In genomic region chr10:112926271-112926670, GRCm38 (mm10) we compare ENCODE assay signal across 10 mouse cellular contexts. TPM values are rescaled to one million over a fixed set of nuclear protein-coding genes. Genes with fewer than 3 reads are reported as not detected.
DNase-seq lines count a peak whose midpoint lies in the region; ATAC-seq and TF ChIP-seq lines count a peak whose summit lies in the region.
"Had no signal": no experiment of that assay in that cellular context is flagged by ENCODE, and none has a peak within 500 bp of the region (broad histone marks: within the 10 kb centered on the region; RNA-seq: fewer than 3 reads in every experiment).

No protein-coding gene starts in this region.

- no peak for ATAC-seq in heart, embryonic 13.5 days (ENCODE audit: extremely low read depth, insufficient number of reproducible peaks, low FRiP score, low TSS enrichment)
- no peak for ATAC-seq in liver, postnatal 0 days

- H3K27ac ChIP-seq in heart, embryonic 13.5 days (replicated peaks), result no peak overlapping the region
- H3K27ac ChIP-seq in testis, adult 2 months (ENCODE audit: control insufficient read depth, insufficient read depth, low read depth, low read length), result no peak overlapping the region
- H3K27ac ChIP-seq in liver, postnatal 0 days (ENCODE audit: low read depth), result no peak overlapping the region
- no peak overlapping the region for H3K27ac ChIP-seq in thymus, adult 2 months (ENCODE audit: control insufficient read depth, insufficient read depth, low read length)

- H3K27me3 ChIP-seq in heart, embryonic 13.5 days (replicated peaks), result no peaks in the 10 kb centered on the region
- H3K27me3 ChIP-seq in testis, adult 2 months (ENCODE audit: control insufficient read depth, insufficient read depth, low read length), result no peaks in the 10 kb centered on the region
- no peaks in the 10 kb centered on the region for H3K27me3 ChIP-seq in liver, postnatal 0 days (ENCODE audit: insufficient read depth, low read length)
- H3K27me3 ChIP-seq in thymus, adult 2 months (ENCODE audit: control insufficient read depth, insufficient read depth, low read length), result no peaks in the 10 kb centered on the region

- H3K9ac ChIP-seq in heart, embryonic 13.5 days, result no peak overlapping the region
- H3K9ac ChIP-seq in liver, postnatal 0 days (replicated peaks), result peak overlapping the region; percentile 38; the same call in 1 of the 2 replicates

- H3K9me3 ChIP-seq in heart, embryonic 13.5 days, result no peaks in the 10 kb centered on the region
- H3K9me3 ChIP-seq in liver, postnatal 0 days (ENCODE audit: low read length), result no peaks in the 10 kb centered on the region

- TF ChIP-seq CTCF in testis, adult 2 months (IDR thresholded peaks at IDR 0.05; ENCODE audit: control insufficient read depth, insufficient read depth, insufficient replicate concordance, low read depth, low read length), result no peak
- TF ChIP-seq CTCF in liver, postnatal 0 days (IDR thresholded peaks at IDR 0.05; ENCODE audit: low read depth), result no peak
- TF ChIP-seq CTCF in thymus, adult 2 months (IDR thresholded peaks at IDR 0.05; ENCODE audit: borderline replicate concordance, control insufficient read depth, extremely low read depth, insufficient read depth, low read length, poor library complexity), result no peak

- intact Hi-C loops in left cerebral cortex, postnatal 36 days (cut with DNase I), result no loop called here

- no peak for TF ChIP-seq EP300 in liver, postnatal 0 days (IDR thresholded peaks at IDR 0.05; ENCODE audit: low read depth)

- H3K4me2 ChIP-seq in heart, embryonic 13.5 days, result peak overlapping the region; percentile 85
- peak overlapping the region; percentile 78; the same call in 1 of the 2 replicates for H3K4me2 ChIP-seq in liver, postnatal 0 days (ENCODE audit: low read depth, low read length)

- H3K4me1 ChIP-seq in heart, embryonic 13.5 days, result peaks cover 28% of the 10 kb centered on the region
- no peaks in the 10 kb centered on the region; the same call in 1 of the 2 replicates for H3K4me1 ChIP-seq in testis, adult 2 months (ENCODE audit: control insufficient read depth, insufficient read depth, low read length)
- H3K4me1 ChIP-seq in liver, postnatal 0 days (ENCODE audit: insufficient read depth), result peaks cover 23% of the 10 kb centered on the region
- peaks cover 15% of the 10 kb centered on the region for H3K4me1 ChIP-seq in thymus, adult 2 months (replicated peaks; ENCODE audit: control insufficient read depth, insufficient read depth, low read length)

- WGBS in heart, embryonic 13.5 days, result 91% methylated on average over 2 of the region's 2 CpGs
- WGBS in liver, postnatal 0 days (ENCODE audit: insufficient replicate concordance), result 89% methylated on average over 2 of the region's 2 CpGs
- 91% methylated on average over 2 of the region's 2 CpGs for WGBS in thymus, adult 2 months

- H3K4me3 ChIP-seq in heart, embryonic 13.5 days, result peak overlapping the region; percentile 16; the same call in 1 of the 2 replicates
- peak overlapping the region; percentile 5; the same call in 1 of the 2 replicates for H3K4me3 ChIP-seq in testis, adult 2 months (ENCODE audit: control insufficient read depth, low read depth, low read length)
- H3K4me3 ChIP-seq in liver, postnatal 0 days (ENCODE audit: low read depth, low read length), result no peak overlapping the region
- no peak overlapping the region for H3K4me3 ChIP-seq in thymus, adult 2 months (ENCODE audit: control insufficient read depth, insufficient read depth, low read length)

- TF ChIP-seq POLR2A in testis, adult 2 months (IDR thresholded peaks at IDR 0.05; ENCODE audit: control insufficient read depth, low read depth, low read length), result no peak
- TF ChIP-seq POLR2A in thymus, adult 2 months (IDR thresholded peaks at IDR 0.05; ENCODE audit: control insufficient read depth, extremely low read depth, insufficient read depth, low read length, poor library complexity), result no peak

- H3K36me3 ChIP-seq in heart, embryonic 13.5 days, result peaks cover 44% of the 10 kb centered on the region
- H3K36me3 ChIP-seq in testis, adult 2 months (ENCODE audit: control insufficient read depth, insufficient read depth, low read length), result peaks cover 2% of the 10 kb centered on the region
- H3K36me3 ChIP-seq in liver, postnatal 0 days (replicated peaks; ENCODE audit: insufficient read depth, low read length), result peaks cover 19% of the 10 kb centered on the region
- peaks cover 5% of the 10 kb centered on the region; the same call in 1 of the 2 replicates for H3K36me3 ChIP-seq in thymus, adult 2 months (ENCODE audit: control insufficient read depth, insufficient read depth, low read length)

- DNase-seq in heart, adult 18-20 months, result no peak
- DNase-seq in testis, postnatal 10 days (ENCODE audit: low spot score), result no peak
- DNase-seq in liver, postnatal 0 days, result no peak
- DNase-seq in thymus, adult 2 months, result no peak
- DNase-seq in left cerebral cortex, postnatal 36 days (ENCODE audit: low spot score in 2 of 2), result no peak
- DNase-seq in layer of hippocampus, adult 11-12 months (ENCODE audit: low spot score), result no peak
- DNase-seq: cerebellum, adult 18-20 months; kidney, postnatal 4 days had no signal

RNA-seq across cellular contexts. Expression of gene Atxn7l3b, which starts 2.5 kb away (rescaled TPM):
- 111 and 113 TPM in 2 replicates for polyA plus RNA-seq in heart, embryonic 13.5 days (2015; fragmentation: Nextera tagmentation; extraction: Ambion mirVana)
- 10 to 100 TPM; 23.3 to 25.2 TPM for total RNA-seq in heart, adult 18-20 months (2021)
- polyA plus RNA-seq in testis, adult 2 months (2012; rRNA removed), result 76.7 and 87.8 TPM in 2 replicates
- 109 and 111 TPM in 2 replicates for polyA plus RNA-seq in liver, postnatal 0 days (2015; fragmentation: Nextera tagmentation; extraction: Ambion mirVana)
- polyA plus RNA-seq in thymus, adult 2 months (2012; rRNA removed), result 30.6 and 31.8 TPM in 2 replicates
- total RNA-seq in left cerebral cortex, postnatal 36 days (2021), result 100 to 1,000 TPM; 190 to 219 TPM

Comparison
In these comparisons a context has a peak if more than half of its experiments do, and no peak if none do; other contexts are left out.
1. H3K4me3 ChIP-seq: peak in heart, embryonic 13.5 days (single experiment) and testis, adult 2 months (single experiment); none in liver, postnatal 0 days (single experiment) and thymus, adult 2 months (single experiment).